In the genomic region with DNA sequence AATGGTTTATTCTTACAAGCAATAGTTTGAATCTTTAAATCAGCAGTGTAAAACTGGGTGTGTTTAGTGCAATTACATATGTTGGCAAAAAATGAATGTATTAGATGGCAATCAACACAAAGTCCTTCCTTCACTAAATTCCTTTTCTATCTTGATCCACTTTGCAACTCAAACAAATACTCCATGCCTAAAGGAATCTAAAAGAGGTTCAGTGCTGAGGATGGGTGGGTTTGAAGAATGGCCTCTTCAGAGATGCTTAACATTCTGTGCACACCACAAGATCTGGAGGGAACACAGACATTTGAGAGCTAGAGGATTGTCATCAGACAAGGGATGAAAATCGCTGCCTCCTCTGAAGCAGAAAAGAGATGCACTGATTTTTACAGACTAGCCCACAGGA, we compare ENCODE assay signal across 22 mouse cellular contexts.
"Had no signal": no experiment of that assay in that cellular context is flagged by ENCODE, and none has a peak within 500 bp of the region (broad histone marks: within the 10 kb centered on the region; RNA-seq: fewer than 3 reads in every experiment).

No protein-coding gene starts in this region.

- H3K27ac ChIP-seq: hindbrain, postnatal 0 days; limb, embryonic 10.5 days; limb, embryonic 13.5 days; liver, embryonic 12.5 days; liver, embryonic 15.5 days; midbrain, embryonic 12.5 days; neural tube, embryonic 13.5 days had no signal

- H3K4me3 ChIP-seq: limb, embryonic 10.5 days; limb, embryonic 13.5 days; liver, embryonic 12.5 days; liver, embryonic 15.5 days; midbrain, embryonic 12.5 days; myocyte; neural tube, embryonic 13.5 days had no signal

- H3K4me2 ChIP-seq: limb, embryonic 13.5 days; liver, embryonic 12.5 days; liver, embryonic 15.5 days; lung, embryonic 14.5 days; midbrain, embryonic 12.5 days; neural tube, embryonic 13.5 days had no signal

- H3K9me3 ChIP-seq: limb, embryonic 10.5 days; limb, embryonic 13.5 days; liver, embryonic 12.5 days; liver, embryonic 15.5 days; midbrain, embryonic 12.5 days; neural tube, embryonic 13.5 days had no signal

- H3K36me3 ChIP-seq: limb, embryonic 10.5 days; limb, embryonic 13.5 days; liver, embryonic 12.5 days; liver, embryonic 15.5 days; midbrain, embryonic 12.5 days; neural tube, embryonic 13.5 days had no signal

- H3K27me3 ChIP-seq: limb, embryonic 13.5 days; liver, embryonic 12.5 days; liver, embryonic 15.5 days; midbrain, embryonic 12.5 days; neural tube, embryonic 13.5 days had no signal

- DNase-seq: kidney, adult 18-20 months; kidney, adult 9 months; kidney, postnatal 14 days; kidney, postnatal 4 days; liver; lung, embryonic 14.5 days; retina, postnatal 1 day; right cerebral cortex, postnatal 25 days; spleen, adult 18-20 months; thymus, adult 18-20 months; thymus, postnatal 4 days had no signal

- H3K9ac ChIP-seq: limb, embryonic 13.5 days; liver, embryonic 12.5 days; liver, embryonic 15.5 days; lung, embryonic 14.5 days; midbrain, embryonic 12.5 days; neural tube, embryonic 13.5 days had no signal

- ATAC-seq: hindbrain, postnatal 0 days; inflammation-experienced regulatory T-cells, adult 6 months; intestine, embryonic 16.5 days; liver, embryonic 12.5 days; midbrain, embryonic 16.5 days had no signal

- H3K4me1 ChIP-seq: limb, embryonic 13.5 days; liver, embryonic 12.5 days; liver, embryonic 15.5 days; midbrain, embryonic 12.5 days; neural tube, embryonic 13.5 days had no signal
